ENCODE assay signal across 27 mouse cellular contexts in genomic region chr5:36986617-36987016, GRCm38 (mm10). TPM values are rescaled to one million over a fixed set of nuclear protein-coding genes. Genes with fewer than 3 reads are reported as not detected.
DNase-seq lines count a peak whose midpoint lies in the region; ATAC-seq and TF ChIP-seq lines count a peak whose summit lies in the region.
"Had no signal": no experiment of that assay in that cellular context is flagged by ENCODE, and none has a peak within 500 bp of the region (broad histone marks: within the 10 kb centered on the region; RNA-seq: fewer than 3 reads in every experiment).

No protein-coding gene starts in this region.

- no peak overlapping the region for H3K4me3 ChIP-seq in kidney, embryonic 16.5 days (ENCODE audit: low read length)
- no peak overlapping the region for H3K4me3 ChIP-seq in MEL (ENCODE audit: control insufficient read depth in 1 of 2, insufficient read depth in 1 of 2, low read depth in 2 of 2, low read length in 2 of 2)
- H3K4me3 ChIP-seq in myocyte = no peak overlapping the region
- H3K4me3 ChIP-seq: embryonic facial prominence, embryonic 10.5 days; embryonic facial prominence, embryonic 13.5 days; erythroblast, embryonic 14.5 days; forebrain, embryonic 12.5 days; forebrain, embryonic 15.5 days; heart, embryonic 13.5 days had no signal

- peaks cover 31% of the 10 kb centered on the region for H3K4me1 ChIP-seq in kidney, embryonic 16.5 days (ENCODE audit: insufficient read depth, low read length)
- no peaks in the 10 kb centered on the region for H3K4me1 ChIP-seq in MEL (ENCODE audit: control insufficient read depth in 1 of 2, insufficient read depth in 2 of 2, low read length in 2 of 2)

- no peak for TF ChIP-seq POLR2A in MEL (IDR thresholded peaks at IDR 0.05; ENCODE audit: control insufficient read depth in 1 of 2, insufficient read depth in 1 of 2, low read depth in 1 of 2, low read length in 2 of 2, poor library complexity in 1 of 2)
- no peak for TF ChIP-seq POLR2A in myocyte (IDR thresholded peaks at IDR 0.05; ENCODE audit: insufficient read length, low read depth)

- ATAC-seq in kidney, embryonic 16.5 days (ENCODE audit: low FRiP score, low TSS enrichment) = no peak
- ATAC-seq: activated CD4-positive, CD25-positive, alpha-beta regulatory T cell, adult 4 months; CD4-positive, CD25-positive, alpha-beta regulatory T cell, adult 4 months; forebrain, embryonic 15.5 days; hindbrain, postnatal 0 days had no signal

- 0 out of 2 replicates have a peak overlapping the region, but pooled peaks have one; percentile 96 for H3K4me2 ChIP-seq in kidney, embryonic 16.5 days (replicated peaks; ENCODE audit: low read depth, low read length)
- H3K4me2 ChIP-seq in myocyte (ENCODE audit: low read depth) = peak overlapping the region; percentile 90
- H3K4me2 ChIP-seq: embryonic facial prominence, embryonic 13.5 days; forebrain, embryonic 12.5 days; forebrain, embryonic 15.5 days; heart, embryonic 13.5 days; hindbrain, embryonic 14.5 days had no signal

- no peaks in the 10 kb centered on the region for H3K9me3 ChIP-seq in kidney, embryonic 16.5 days (ENCODE audit: low read length)
- H3K9me3 ChIP-seq in MEL (replicated peaks; ENCODE audit: insufficient read depth, low read length) = no peaks in the 10 kb centered on the region
- H3K9me3 ChIP-seq: embryonic facial prominence, embryonic 10.5 days; embryonic facial prominence, embryonic 13.5 days; forebrain, embryonic 12.5 days; forebrain, embryonic 15.5 days; heart, embryonic 13.5 days had no signal

- peaks cover 1% of the 10 kb centered on the region; the same call in 1 of the 2 replicates for H3K36me3 ChIP-seq in kidney, embryonic 16.5 days (ENCODE audit: insufficient read depth, low read length)
- H3K36me3 ChIP-seq in MEL (ENCODE audit: control insufficient read depth in 1 of 2, insufficient read depth in 2 of 2, low read length in 2 of 2) (no peaks in the 10 kb centered on the region), myocyte (ENCODE audit: control insufficient read depth, insufficient read depth) (peaks cover 3% of the 10 kb centered on the region)
- H3K36me3 ChIP-seq: forebrain, embryonic 12.5 days; forebrain, embryonic 15.5 days had no signal

- no peak overlapping the region for H3K9ac ChIP-seq in kidney, embryonic 16.5 days (replicated peaks; ENCODE audit: low read length)
- H3K9ac ChIP-seq in MEL (ENCODE audit: control insufficient read depth, low read depth, low read length, poor library complexity, severe bottlenecking) = no peak overlapping the region
- H3K9ac ChIP-seq: embryonic facial prominence, embryonic 13.5 days; forebrain, embryonic 12.5 days; forebrain, embryonic 15.5 days; heart, embryonic 13.5 days; hindbrain, embryonic 14.5 days had no signal

- no peak for TF ChIP-seq EP300 in MEL (IDR thresholded peaks at IDR 0.05; ENCODE audit: low read depth in 1 of 2, low read length in 2 of 2)

- no peaks in the 10 kb centered on the region for H3K79me2 ChIP-seq in MEL (ENCODE audit: control insufficient read depth, insufficient read depth, low read length, poor library complexity)
- H3K79me2 ChIP-seq in myocyte (ENCODE audit: control insufficient read depth, insufficient read depth) = peaks cover 22% of the 10 kb centered on the region

- TF ChIP-seq RAD21 in MEL (IDR thresholded peaks at IDR 0.05; ENCODE audit: low read depth, low read length) = no peak

- no peak for TF ChIP-seq CTCF in MEL (IDR thresholded peaks at IDR 0.05 in 2 of 3, conservative IDR thresholded peaks at IDR 0.05 in 1 of 3; ENCODE audit: control insufficient read depth in 1 of 3, insufficient read depth in 1 of 3, low read depth in 2 of 3, low read length in 3 of 3, poor library complexity in 1 of 3, severe bottlenecking in 1 of 3)

- peak; percentile 20 for DNase-seq in kidney, adult 11 months
- DNase-seq in kidney, adult 18-20 months = no peak
- DNase-seq in kidney, postnatal 25 days = no peak
- no peak for DNase-seq in MEL (ENCODE audit: low read depth, low spot score)
- DNase-seq: adrenal gland, adult 8-10 months; adrenal gland, postnatal 25 days; cerebellum, adult 11-12 months; cerebellum, adult 8-10 months; cerebellum, postnatal 10 days; cerebellum, postnatal 36 days; embryo, embryonic 11 days; gastrocnemius, postnatal 14 days; heart, adult 11 months; heart, postnatal 14 days; heart, postnatal 4 days had no signal

- H3ac ChIP-seq in myocyte (ENCODE audit: control insufficient read depth, insufficient read length) = no peak overlapping the region

- 23% methylated on average over 1 of the region's 1 CpGs for WGBS in kidney, embryonic 16.5 days

- H3K27ac ChIP-seq in kidney, embryonic 16.5 days (ENCODE audit: low read length) = 0 out of 2 replicates have a peak overlapping the region, but pooled peaks have one; percentile 6
- H3K27ac ChIP-seq in MEL (ENCODE audit: control insufficient read depth, low read depth, low read length) = no peak overlapping the region
- H3K27ac ChIP-seq: embryonic facial prominence, embryonic 10.5 days; embryonic facial prominence, embryonic 13.5 days; forebrain, embryonic 12.5 days; forebrain, embryonic 15.5 days; hindbrain, embryonic 14.5 days; hindbrain, postnatal 0 days had no signal

- no peaks in the 10 kb centered on the region for H3K27me3 ChIP-seq in kidney, embryonic 16.5 days (ENCODE audit: insufficient read depth, low read length)
- no peaks in the 10 kb centered on the region for H3K27me3 ChIP-seq in MEL (ENCODE audit: control insufficient read depth in 1 of 2, insufficient read depth in 2 of 2, low read length in 2 of 2)
- no peaks in the 10 kb centered on the region for H3K27me3 ChIP-seq in myocyte (ENCODE audit: control insufficient read depth, insufficient read depth, insufficient read length)
- H3K27me3 ChIP-seq: forebrain, embryonic 15.5 days; heart, embryonic 13.5 days had no signal

TF ChIP-seq in MEL, 35 proteins besides CTCF, POLR2A, EP300 and RAD21:
- TF ChIP-seq NRF1 (IDR thresholded peaks at IDR 0.05; ENCODE audit: insufficient read depth, low read depth, low read length, poor library complexity, severe bottlenecking) (no peak), TAL1 (IDR thresholded peaks at IDR 0.05; ENCODE audit: low read length) (0 out of 2 replicates have a peak, but pooled peaks have one; percentile 5), ZMIZ1 (IDR thresholded peaks at IDR 0.05; ENCODE audit: low read depth, low read length) (no peak)

TF ChIP-seq in myocyte, 11 proteins besides CTCF, POLR2A, EP300 and RAD21:
- peak in 1 of 3 experiments; percentile 52 for TF ChIP-seq MYOD1 (IDR thresholded peaks at IDR 0.05; ENCODE audit: control insufficient read depth in 1 of 3, insufficient read length in 2 of 3, low read depth in 2 of 3)
- peak in 1 of 3 experiments; percentile 32 for TF ChIP-seq MYOG (IDR thresholded peaks at IDR 0.05; ENCODE audit: control insufficient read depth in 1 of 3, insufficient read depth in 1 of 3, insufficient read length in 2 of 3, low read depth in 2 of 3)
- no peak for TF ChIP-seq E2F4 (IDR thresholded peaks at IDR 0.05; ENCODE audit: insufficient read depth)
- no peak for TF ChIP-seq CEBPB (IDR thresholded peaks at IDR 0.05; ENCODE audit: insufficient read depth, poor library complexity, severe bottlenecking)
- TF ChIP-seq POLR2AphosphoS2 (IDR thresholded peaks at IDR 0.05; ENCODE audit: insufficient read length, low read depth) = peak; percentile 21

RNA-seq across cellular contexts. Expression of gene Wfs1, which starts 2.4 kb away (rescaled TPM):
- 21.0 and 21.9 TPM in 2 replicates for polyA plus RNA-seq in kidney, embryonic 16.5 days (2015; fragmentation: Nextera tagmentation; extraction: Ambion mirVana)
- total RNA-seq in MEL (2012; rRNA removed) = not detected in 2 replicates
- not detected for polyA plus RNA-seq in MEL (2012; ENCODE audit: insufficient read depth in 1 of 2, insufficient read length in 2 of 2, low read depth in 1 of 2, low replicate concordance in 2 of 2, missing spikeins in 1 of 2)
- 83.4 TPM for polyA plus RNA-seq in myocyte (2012; fragmentation: generic; extraction: Trizol)

Comparison
In these comparisons a context has a peak if more than half of its experiments do, and no peak if none do; other contexts are left out.
1. RNA of gene Wfs1, which starts 2.4 kb away (polyA plus RNA-seq): 83.4 TPM in myocyte (single experiment) and 21.0 to 21.9 TPM in kidney, embryonic 16.5 days; not detected in MEL; every median in the first group is over 10 times any median in the second.